7 mouse cellular contexts compared by ENCODE assay signal in the genomic region with DNA sequence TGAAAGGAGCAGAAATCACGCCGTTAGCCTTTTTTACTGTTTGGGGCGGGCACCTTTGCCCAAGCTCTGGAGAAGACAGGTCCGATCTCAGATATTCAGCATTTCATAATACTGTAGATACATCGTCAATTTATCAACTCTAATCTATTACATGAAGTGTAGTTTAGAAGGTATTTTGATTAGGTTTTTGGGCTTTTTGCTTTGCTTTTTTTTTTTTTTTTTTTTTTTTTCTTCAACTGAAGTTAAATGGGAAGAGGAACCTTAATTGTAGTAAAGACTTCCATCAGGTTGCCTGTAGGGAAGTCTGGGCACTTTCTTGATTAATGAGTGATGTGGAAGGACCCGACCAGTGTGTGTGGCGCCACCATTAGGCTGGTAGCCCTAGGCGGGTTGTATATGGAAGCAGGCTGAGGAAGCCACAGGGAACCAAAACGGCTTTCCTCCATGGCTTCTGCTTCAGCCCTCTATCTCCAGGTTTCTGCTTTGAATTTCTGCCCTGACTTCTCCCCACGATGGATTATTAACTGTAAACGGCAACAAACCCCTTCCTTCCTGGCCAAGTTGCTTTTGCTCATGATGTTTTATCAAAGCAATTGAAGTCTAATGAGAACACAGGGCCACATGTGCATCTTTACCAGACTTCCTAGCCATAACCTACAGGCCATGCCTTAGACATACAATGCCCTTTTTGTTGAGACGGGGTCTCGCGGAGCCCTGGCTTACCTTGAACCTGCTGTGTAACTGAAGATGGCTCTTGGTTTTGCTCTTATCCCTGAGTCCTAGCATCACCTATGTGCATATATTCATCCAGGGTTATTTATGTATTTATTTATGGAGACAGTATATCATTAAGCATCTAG. TPM values are rescaled to one million over a fixed set of nuclear protein-coding genes. Genes with fewer than 3 reads are reported as not detected.
DNase-seq lines count a peak whose midpoint lies in the region; ATAC-seq and TF ChIP-seq lines count a peak whose summit lies in the region.

No protein-coding gene starts in this region.

- TF ChIP-seq POLR2A in limb, embryonic 14.5 days (IDR thresholded peaks at IDR 0.05; ENCODE audit: borderline replicate concordance, extremely low read depth, insufficient read depth, insufficient read length), result no peak

- H3K27me3 ChIP-seq in E14TG2a.4 (ENCODE audit: insufficient read depth, low read length), result peaks cover 15% of the 10 kb centered on the region
- H3K27me3 ChIP-seq in embryonic facial prominence, embryonic 11.5 days (ENCODE audit: control insufficient read depth, insufficient read depth, low read length), result no peaks in the 10 kb centered on the region
- no peaks in the 10 kb centered on the region for H3K27me3 ChIP-seq in hindbrain, embryonic 11.5 days (ENCODE audit: control insufficient read depth, insufficient read depth, low read length)
- H3K27me3 ChIP-seq in limb, embryonic 14.5 days (ENCODE audit: control insufficient read depth, insufficient read depth, low read length), result no peaks in the 10 kb centered on the region

- peaks cover 29% of the 10 kb centered on the region for H3K4me1 ChIP-seq in E14TG2a.4 (replicated peaks; ENCODE audit: low read depth, low read length)
- H3K4me1 ChIP-seq in embryonic facial prominence, embryonic 11.5 days (ENCODE audit: control insufficient read depth, insufficient read depth, low read length), result no peaks in the 10 kb centered on the region
- no peaks in the 10 kb centered on the region for H3K4me1 ChIP-seq in hindbrain, embryonic 11.5 days (replicated peaks; ENCODE audit: control insufficient read depth, insufficient read depth, low read length)
- H3K4me1 ChIP-seq in limb, embryonic 14.5 days (ENCODE audit: control insufficient read depth, insufficient read depth, low read length), result peaks cover 5% of the 10 kb centered on the region; the same call in 1 of the 2 replicates

- DNase-seq in 416B (ENCODE audit: low read depth), result peak; percentile 69
- peak; percentile 2 for DNase-seq in embryonic facial prominence, embryonic 11.5 days (ENCODE audit: low spot score)
- DNase-seq in hindbrain, embryonic 11.5 days (ENCODE audit: low spot score), result peak; percentile 34
- no peak for DNase-seq in limb, embryonic 14.5 days (ENCODE audit: low spot score)
- DNase-seq in naive thymus-derived CD4-positive, alpha-beta T cell, adult 2 months (ENCODE audit: low read depth), result peak; percentile 43
- no peak for DNase-seq in gastrocnemius, postnatal 25 days

- H3K9ac ChIP-seq in embryonic facial prominence, embryonic 11.5 days (replicated peaks; ENCODE audit: low read length), result peak overlapping the region; percentile 74
- H3K9ac ChIP-seq in hindbrain, embryonic 11.5 days (ENCODE audit: low read depth, low read length), result peak overlapping the region; percentile 75
- peak overlapping the region; percentile 79 for H3K9ac ChIP-seq in limb, embryonic 14.5 days (ENCODE audit: low read depth, low read length, severe bottlenecking)

- H3K27ac ChIP-seq in embryonic facial prominence, embryonic 11.5 days (replicated peaks; ENCODE audit: low read depth, low read length), result 0 out of 2 replicates have a peak overlapping the region, but pooled peaks have one; percentile 62
- H3K27ac ChIP-seq in hindbrain, embryonic 11.5 days (ENCODE audit: low read depth, low read length), result no peak overlapping the region; the same call in 1 of the 2 replicates
- peak overlapping the region; percentile 88 for H3K27ac ChIP-seq in limb, embryonic 14.5 days (replicated peaks; ENCODE audit: low read depth, low read length)

- H3K4me2 ChIP-seq in embryonic facial prominence, embryonic 11.5 days (ENCODE audit: low read depth, low read length), result peak overlapping the region; percentile 99
- peak overlapping the region; percentile 84 for H3K4me2 ChIP-seq in hindbrain, embryonic 11.5 days (replicated peaks; ENCODE audit: low read depth, low read length)
- peak overlapping the region; percentile 73 for H3K4me2 ChIP-seq in limb, embryonic 14.5 days (replicated peaks; ENCODE audit: low read depth, low read length, severe bottlenecking)

- no peak for ATAC-seq in embryonic facial prominence, embryonic 11.5 days (replicated peaks; ENCODE audit: insufficient number of reproducible peaks, low FRiP score, low TSS enrichment, low read depth)
- ATAC-seq in hindbrain, embryonic 11.5 days (ENCODE audit: low FRiP score), result no peak
- no peak for ATAC-seq in limb, embryonic 14.5 days (ENCODE audit: low FRiP score, low read depth)

- 27% methylated on average over 14 of the region's 14 CpGs for WGBS in embryonic facial prominence, embryonic 11.5 days
- WGBS in hindbrain, embryonic 11.5 days, result 30% methylated on average over 14 of the region's 14 CpGs
- 24% methylated on average over 14 of the region's 14 CpGs for WGBS in limb, embryonic 14.5 days

- peak overlapping the region; percentile 93 for H3K4me3 ChIP-seq in E14TG2a.4 (replicated peaks; ENCODE audit: low read length)
- peak overlapping the region; percentile 83 for H3K4me3 ChIP-seq in embryonic facial prominence, embryonic 11.5 days (ENCODE audit: low read depth, low read length)
- peak overlapping the region; percentile 63 for H3K4me3 ChIP-seq in hindbrain, embryonic 11.5 days (ENCODE audit: low read depth, low read length)
- H3K4me3 ChIP-seq in limb, embryonic 14.5 days (replicated peaks; ENCODE audit: low read length), result peak overlapping the region; percentile 89

- no peak for TF ChIP-seq CTCF in E14TG2a.4 (conservative IDR thresholded peaks at IDR 0.05; ENCODE audit: low read length)

- H3K9me3 ChIP-seq in E14TG2a.4 (ENCODE audit: low read length), result no peaks in the 10 kb centered on the region
- no peaks in the 10 kb centered on the region for H3K9me3 ChIP-seq in embryonic facial prominence, embryonic 11.5 days (replicated peaks; ENCODE audit: control insufficient read depth, low read length)
- H3K9me3 ChIP-seq in hindbrain, embryonic 11.5 days (ENCODE audit: control insufficient read depth, low read length), result no peaks in the 10 kb centered on the region
- no peaks in the 10 kb centered on the region for H3K9me3 ChIP-seq in limb, embryonic 14.5 days (ENCODE audit: control insufficient read depth, low read length)

- H3K36me3 ChIP-seq in E14TG2a.4 (ENCODE audit: insufficient read depth, low read length), result peaks cover 13% of the 10 kb centered on the region
- no peaks in the 10 kb centered on the region for H3K36me3 ChIP-seq in embryonic facial prominence, embryonic 11.5 days (replicated peaks; ENCODE audit: control insufficient read depth, insufficient read depth, low read depth, low read length)
- no peaks in the 10 kb centered on the region for H3K36me3 ChIP-seq in hindbrain, embryonic 11.5 days (ENCODE audit: control insufficient read depth, insufficient read depth, low read length)
- no peaks in the 10 kb centered on the region for H3K36me3 ChIP-seq in limb, embryonic 14.5 days (ENCODE audit: control insufficient read depth, insufficient read depth, low read length)

RNA-seq across cellular contexts. Expression of a gene that starts 1.0 kb away (rescaled TPM):
- 33.6 and 34.0 TPM in 2 replicates for polyA plus RNA-seq in embryonic facial prominence, embryonic 11.5 days (2014; fragmentation: Nextera tagmentation; extraction: Ambion mirVana)
- polyA plus RNA-seq in hindbrain, embryonic 11.5 days (2014; fragmentation: Nextera tagmentation; extraction: Ambion mirVana), result 29.2 and 31.7 TPM in 2 replicates
- polyA plus RNA-seq in limb, embryonic 14.5 days (2012; rRNA removed), result 18.2 and 18.6 TPM in 2 replicates
- 32.3 and 35.4 TPM in 2 replicates for polyA plus RNA-seq in limb, embryonic 14.5 days (2014; fragmentation: Nextera tagmentation; extraction: Ambion mirVana)
- total RNA-seq in gastrocnemius, postnatal 25 days (2021), result 10 to 100 TPM in 1 of 2 experiments, 1 to 10 TPM in 1; 6.1 to 11.8 TPM

RNA-seq across cellular contexts. Expression of a gene that starts 58.0 kb away (rescaled TPM):
- polyA plus RNA-seq in embryonic facial prominence, embryonic 11.5 days (2014; fragmentation: Nextera tagmentation; extraction: Ambion mirVana), result 33.3 and 36.0 TPM in 2 replicates
- 35.7 and 37.4 TPM in 2 replicates for polyA plus RNA-seq in hindbrain, embryonic 11.5 days (2014; fragmentation: Nextera tagmentation; extraction: Ambion mirVana)
- 12.9 and 17.0 TPM in 2 replicates for polyA plus RNA-seq in limb, embryonic 14.5 days (2012; rRNA removed)
- polyA plus RNA-seq in limb, embryonic 14.5 days (2014; fragmentation: Nextera tagmentation; extraction: Ambion mirVana), result 17.2 and 19.0 TPM in 2 replicates
- total RNA-seq in gastrocnemius, postnatal 25 days (2021), result 10 to 100 TPM; 10.4 to 12.9 TPM

Comparison
In these comparisons a context has a peak if more than half of its experiments do, and no peak if none do; other contexts are left out.
1. DNase-seq: peak in 416B (single experiment), embryonic facial prominence, embryonic 11.5 days (single experiment), hindbrain, embryonic 11.5 days (single experiment) and naive thymus-derived CD4-positive, alpha-beta T cell, adult 2 months (single experiment); none in limb, embryonic 14.5 days (single experiment) and gastrocnemius, postnatal 25 days (single experiment).
2. Peak in every context shown above with its lines, with median percentiles within 50 percentile points of each other: H3K4me3 ChIP-seq, H3K4me2 ChIP-seq and H3K9ac ChIP-seq.